Mouse (Mus musculus) gonadal fat pad, adult 2 months (tissue): ENCODE measurements around the gene Pigt. TPM values are rescaled to one million over a fixed set of nuclear protein-coding genes. Genes with fewer than 3 reads are reported as not detected.

Experiments used
- DNase-seq: peaks from one replicate; pipeline ENCODE4 v3.0.0-alpha.2; 2012; ENCODE audit warnings: low read depth
- polyA plus RNA-seq: library from polyadenylated mRNA; depleted of rRNA; stranded (reverse); fragments of >200 nt; gene quantifications from 2 replicates; pipeline ENCODE4 v1.2.3, GENCODE M21; 2012; rRNA removed

Pigt gene
- 97.9 and 128 TPM in 2 replicates for polyA plus RNA-seq

GRCm38 (mm10) chr2:164496847-164497690 lies at the start of gene Pigt:
TSS of gene Pigt (plus strand) at chr2:164497520.
- no peak for DNase-seq

GRCm38 (mm10) chr2:164448140-164448539 lies 49.2 kb upstream of the Pigt start:
- no peak for DNase-seq

- DNase-seq, result no peak
Observed at GRCm38 (mm10) chr2:164448921-164449320, 48.4 kb upstream of the Pigt start.

DNA sequence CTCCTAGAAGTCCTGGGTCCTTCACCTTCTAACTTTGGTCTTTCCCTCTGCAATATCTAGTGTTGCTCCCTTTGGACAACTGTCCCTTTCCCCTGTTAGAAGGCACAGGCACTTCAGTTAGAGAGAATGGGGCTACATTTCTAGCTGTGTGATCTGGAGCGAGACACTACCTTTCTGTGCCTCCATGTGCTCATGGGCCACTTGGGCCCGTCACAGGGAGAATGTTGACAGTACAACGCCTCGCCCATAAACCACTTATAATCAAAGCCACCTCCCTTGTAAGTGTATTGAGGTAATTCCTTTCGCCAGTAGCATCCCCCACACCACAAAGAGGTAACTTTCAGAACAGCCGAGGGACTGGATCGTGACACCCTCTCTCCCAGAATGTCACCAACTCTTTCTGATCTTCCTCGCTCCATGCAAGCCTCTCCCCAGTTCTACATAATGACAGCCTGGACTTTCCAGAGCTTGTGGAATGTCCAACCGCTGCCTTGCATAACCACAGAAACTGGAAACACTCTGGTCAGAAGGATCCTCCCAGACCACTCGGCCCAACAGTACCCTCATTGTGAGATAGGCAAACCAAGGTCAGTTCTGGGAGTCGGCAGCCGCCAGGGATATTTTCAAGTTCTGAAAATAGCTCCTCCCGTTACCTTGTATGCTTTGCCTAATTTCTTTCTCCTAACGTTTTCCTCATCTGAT lies 47.8 kb upstream of the Pigt start:
- no peak for DNase-seq

GRCm38 (mm10) chr2:164452000-164452676 lies 45.2 kb upstream of the Pigt start:
- DNase-seq, result no peak

DNA sequence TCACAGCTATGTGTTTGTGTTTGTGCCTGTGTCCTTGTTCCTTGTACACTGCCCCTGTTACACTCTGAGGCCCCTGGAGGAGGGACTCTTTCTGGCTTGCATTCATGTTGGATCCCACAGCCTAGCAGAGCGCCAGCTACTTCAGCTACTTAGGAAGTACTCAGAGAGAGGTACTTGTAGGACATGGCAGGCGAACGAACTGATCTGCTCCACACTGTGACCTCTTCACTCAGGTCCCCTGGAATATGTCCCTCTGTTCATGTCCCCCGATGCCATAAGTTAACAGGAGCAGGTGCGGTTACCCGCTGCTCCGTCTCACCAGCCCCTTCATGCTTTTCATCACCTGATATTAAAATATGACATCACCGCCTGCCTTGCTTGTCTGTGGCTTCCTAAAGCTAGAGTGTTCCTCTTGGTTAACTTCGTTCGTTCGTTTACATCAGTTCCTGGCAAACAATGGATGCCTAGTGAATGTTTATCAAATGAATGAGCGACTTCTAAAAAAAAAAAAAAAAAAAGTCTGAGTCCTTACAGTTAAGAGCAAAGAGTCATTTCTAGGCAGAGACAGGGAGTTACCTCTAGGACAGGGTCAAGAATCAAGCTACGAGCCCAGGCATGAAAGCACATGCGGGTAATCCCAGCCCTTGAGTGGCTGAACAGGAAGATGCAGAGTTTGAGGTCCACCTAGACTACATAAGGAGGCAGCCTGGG lies 44.1 kb upstream of the Pigt start:
- no peak for DNase-seq

- no peak for DNase-seq
Observed at GRCm38 (mm10) chr2:164453887-164454500, 43.3 kb upstream of the Pigt start.

DNA sequence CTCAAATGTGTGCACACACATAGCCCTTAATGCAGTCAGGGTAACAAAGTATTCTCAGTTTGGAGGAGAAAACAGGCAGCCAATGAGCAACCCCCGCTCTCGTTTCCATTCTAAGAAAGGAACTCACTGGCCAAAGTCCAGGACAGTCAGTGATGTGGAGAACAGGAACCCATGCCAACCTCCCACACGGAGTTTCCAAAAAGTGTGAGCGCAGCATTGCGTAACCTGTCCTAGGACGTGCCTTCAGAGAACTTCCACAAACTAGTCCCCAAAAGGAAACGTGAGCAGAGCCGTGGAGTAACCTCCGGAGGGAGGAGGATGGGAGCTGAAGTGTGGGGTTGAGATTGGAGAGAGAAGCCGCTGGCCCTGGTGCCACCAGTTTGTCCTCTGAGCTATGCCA lies 42.5 kb upstream of the Pigt start:
- peak; percentile 88 for DNase-seq

GRCm38 (mm10) chr2:164455421-164456190 lies 41.7 kb upstream of the Pigt start:
- peak; percentile 87 for DNase-seq

DNA sequence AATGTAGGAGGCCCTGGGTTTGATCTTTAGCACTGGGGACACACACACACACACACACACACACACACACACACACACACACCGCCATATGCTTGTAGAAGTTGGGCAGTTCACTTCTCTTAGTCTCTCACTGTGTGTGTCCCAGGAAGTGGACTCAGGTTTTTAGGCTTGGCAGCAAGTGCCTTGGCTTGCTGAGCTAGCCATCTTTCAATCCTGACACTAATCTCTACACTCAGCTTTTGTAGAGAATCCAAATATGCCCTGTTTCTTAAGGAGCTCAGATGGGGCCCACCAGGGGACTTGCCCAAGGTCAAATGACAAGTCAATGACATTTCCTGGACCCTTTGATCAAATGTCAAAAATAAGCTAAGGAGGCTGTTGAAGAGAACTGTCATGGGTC lies 40.9 kb upstream of the Pigt start:
- DNase-seq, result no peak

- DNase-seq, result no peak
Observed at GRCm38 (mm10) chr2:164456864-164457300, 40.4 kb upstream of the Pigt start, which contains the start of gene Sys1. TSS of gene Sys1 (plus strand) at chr2:164456964.

GRCm38 (mm10) chr2:164457942-164458341 lies 39.4 kb upstream of the Pigt start:
- no peak for DNase-seq

GRCm38 (mm10) chr2:164458535-164458934 lies 38.8 kb upstream of the Pigt start:
- no peak for DNase-seq

GRCm38 (mm10) chr2:164460745-164461551 lies 36.4 kb upstream of the Pigt start, which contains the start of gene Gm20458:
TSS of gene Gm20458 (plus strand) at chr2:164460967.
- no peak for DNase-seq

DNA sequence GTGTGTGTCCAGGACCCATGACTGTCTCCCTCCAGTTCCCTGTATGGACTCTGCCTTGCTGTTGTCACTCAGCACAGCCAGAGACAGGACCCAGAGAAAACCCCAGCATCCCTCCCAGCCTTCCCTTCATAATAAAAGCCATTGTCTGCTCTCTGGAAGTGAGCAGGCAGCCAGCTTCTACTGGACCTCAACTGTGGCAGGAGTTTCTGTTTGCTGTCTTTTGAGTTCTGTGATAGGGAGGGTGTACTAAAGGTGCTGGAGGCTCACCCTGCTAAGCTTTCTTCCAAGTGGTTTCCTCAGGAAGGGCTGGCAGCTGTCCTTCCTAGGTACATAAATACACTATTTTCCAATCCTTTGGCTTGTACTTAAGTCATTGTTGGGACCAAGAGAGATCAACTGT lies 32.2 kb upstream of the Pigt start:
- DNase-seq, result no peak

- no peak for DNase-seq
Observed at GRCm38 (mm10) chr2:164466787-164467186, 30.5 kb upstream of the Pigt start.

DNA sequence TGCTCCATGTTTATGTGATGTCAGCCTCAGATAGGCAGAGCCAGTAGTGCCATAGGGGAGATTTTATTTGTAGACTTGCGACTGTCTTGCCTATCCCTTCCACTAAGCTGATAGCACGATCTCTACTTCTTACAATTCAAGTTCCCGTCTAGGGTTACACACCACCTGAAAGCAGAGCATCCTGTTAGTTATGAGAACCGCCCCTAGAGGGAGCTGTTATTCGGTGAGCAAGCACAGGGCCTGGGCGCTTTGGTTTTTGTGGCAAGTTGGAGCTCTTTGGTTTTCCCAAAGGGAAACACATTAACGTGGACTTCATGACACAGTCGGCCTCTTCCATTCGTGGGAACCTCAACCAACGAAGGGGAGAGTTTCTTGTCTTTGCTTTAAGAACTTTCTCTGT lies 27.1 kb upstream of the Pigt start:
- DNase-seq, result no peak

DNA sequence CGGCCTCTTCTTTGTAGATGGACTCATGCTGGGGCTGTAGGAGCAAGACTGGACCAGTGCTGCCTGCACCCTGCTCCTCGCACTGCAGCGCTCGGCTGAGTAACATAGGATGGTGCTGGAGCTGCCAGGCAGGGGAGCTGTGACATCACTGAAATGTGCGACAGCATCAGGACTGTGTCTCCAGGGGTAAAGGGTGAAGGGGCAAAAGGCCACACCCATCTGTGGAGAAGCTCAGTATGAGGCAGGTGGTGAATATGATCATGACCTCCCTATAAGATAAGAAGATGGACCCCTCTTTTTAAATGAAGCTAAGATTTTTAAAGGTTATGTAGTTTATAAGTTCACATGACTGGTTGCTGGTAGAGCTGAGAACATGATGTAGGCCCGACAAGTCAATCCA lies 23.7 kb upstream of the Pigt start, which contains the start of gene Trp53tg5:
Gene Trp53tg5, minus strand, starts transcription at position 101 of the 400 bp plus-strand sequence.
- no peak for DNase-seq

GRCm38 (mm10) chr2:164485681-164486257 lies 11.6 kb upstream of the Pigt start, which contains the start of gene Dbndd2:
TSS of gene Dbndd2 (plus strand) at chr2:164486106.
- DNase-seq, result no peak
